Mouse (Mus musculus) spleen, postnatal 4 days (tissue): Measurements from ENCODE around the gene Hacd2.

Experiments
- DNase-seq, 2 experiments: peaks; one replicate each; pipeline ENCODE4 v3.0.0; 2022; ENCODE audit warnings: low spot score in 2 of 2

Hacd2 gene

GRCm38 (mm10) chr16:35055194-35055506 is 32.9 kb downstream of the Hacd2 start:
- DNase-seq: no peak

- DNase-seq: no peak
These were observed 33.6 kb downstream of the Hacd2 start for GRCm38 (mm10) chr16:35055861-35056260.

DNA sequence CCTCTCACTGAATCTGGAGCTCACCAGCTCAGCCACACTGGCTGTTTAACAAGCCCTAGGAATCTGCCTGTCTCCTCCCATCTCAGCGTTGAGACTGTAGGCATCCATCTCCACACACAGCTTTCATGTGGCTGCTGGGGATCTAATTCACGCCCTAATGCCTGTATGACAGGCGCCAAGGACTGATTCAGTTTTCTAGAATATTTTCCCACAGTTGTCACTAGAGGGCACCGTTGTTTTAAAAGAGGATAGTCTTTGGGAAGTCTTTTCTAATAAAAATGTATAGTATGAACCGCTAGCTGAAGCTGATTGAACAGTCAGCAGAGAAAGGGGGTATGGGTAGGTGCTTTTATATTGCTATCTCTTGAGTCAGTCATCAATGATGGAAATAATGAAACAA is 34.1 kb downstream of the Hacd2 start:
- no peak for DNase-seq

DNA sequence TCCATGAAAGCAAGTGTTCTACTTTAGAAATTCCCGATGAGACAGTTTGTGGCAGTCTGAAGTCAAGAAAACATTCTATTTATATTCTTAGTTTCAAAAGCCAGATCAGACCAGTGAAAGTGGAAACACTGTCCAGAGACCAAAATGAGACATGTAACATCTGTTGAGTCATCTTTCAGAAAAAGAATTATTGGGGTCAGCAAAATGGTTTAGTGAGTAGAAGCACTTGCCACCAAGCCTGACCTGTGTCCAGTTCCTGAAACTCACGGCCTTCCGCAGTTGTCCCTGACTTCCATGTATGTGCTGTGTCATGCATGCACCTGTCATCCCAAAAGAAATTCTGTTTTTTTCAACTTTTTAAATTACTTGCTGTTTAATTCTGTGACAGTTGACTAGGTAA is 34.6 kb downstream of the Hacd2 start:
- DNase-seq: no peak

GRCm38 (mm10) chr16:35061017-35061416 is 38.8 kb downstream of the Hacd2 start:
- no peak for DNase-seq

- DNase-seq: no peak
These were observed 43.5 kb downstream of the Hacd2 start for GRCm38 (mm10) chr16:35065724-35066123.

DNA sequence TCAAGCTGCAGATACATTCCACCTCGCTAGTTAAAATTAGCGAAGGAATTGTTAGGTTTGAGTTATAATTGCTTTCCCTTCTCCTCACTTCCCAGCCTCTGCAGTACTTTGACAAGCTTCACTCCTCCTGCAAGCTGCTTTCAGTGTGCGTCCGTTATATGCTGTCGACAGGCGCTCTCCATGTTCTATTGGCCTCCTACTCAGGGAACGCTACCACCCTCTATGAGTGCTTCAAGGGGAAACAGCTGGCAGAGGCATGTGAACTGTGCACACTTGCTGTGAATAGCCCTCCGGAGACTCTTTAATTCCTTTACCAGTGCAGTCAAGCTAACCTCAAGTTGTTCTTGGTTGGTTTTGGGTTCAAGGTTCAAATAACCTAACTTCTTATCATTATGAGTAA is 44.9 kb downstream of the Hacd2 start:
- no peak for DNase-seq

GRCm38 (mm10) chr16:35067631-35068030 is 45.4 kb downstream of the Hacd2 start:
- DNase-seq: no peak

GRCm38 (mm10) chr16:35068886-35069285 is 46.7 kb downstream of the Hacd2 start:
- no peak for DNase-seq

DNA sequence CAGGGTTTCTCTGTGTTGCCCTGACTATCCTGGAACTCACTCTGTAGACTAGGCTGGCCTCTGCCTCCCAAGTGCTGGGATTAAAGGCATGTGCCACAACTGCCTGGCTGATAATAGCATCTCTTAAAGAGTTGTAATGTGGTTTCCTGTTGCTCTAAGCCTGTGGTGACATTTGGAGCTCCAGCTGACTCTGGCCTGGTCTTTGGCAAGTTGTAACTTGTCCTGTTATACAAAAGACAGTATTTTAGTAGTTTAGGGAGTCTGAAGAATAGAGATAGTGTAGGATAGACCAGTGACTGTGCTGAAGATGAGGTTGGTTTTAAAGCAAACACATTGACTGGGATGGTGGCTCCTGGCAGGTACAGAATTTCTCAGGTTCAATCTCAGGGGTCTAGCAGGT is 52.2 kb downstream of the Hacd2 start:
- DNase-seq: no peak

DNA sequence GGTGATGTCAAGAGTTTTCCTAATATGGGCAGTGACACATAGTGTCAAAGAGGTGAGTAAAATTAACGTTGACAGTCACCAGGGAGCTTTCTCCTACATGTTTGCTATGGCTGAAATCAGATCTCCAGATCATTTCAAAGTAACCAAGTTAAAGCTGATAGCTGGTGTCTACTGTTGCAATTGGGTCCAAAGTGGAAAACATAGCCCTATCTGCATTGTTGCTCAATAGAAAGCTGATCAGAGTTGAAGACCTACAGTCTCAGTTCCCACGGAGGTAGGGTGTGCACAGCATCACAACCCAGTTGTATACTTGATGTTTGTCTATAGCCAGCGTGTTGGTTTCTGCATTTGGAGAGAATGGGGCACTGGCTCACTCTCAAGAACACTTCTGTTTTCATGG is 53.4 kb downstream of the Hacd2 start:
- no peak for DNase-seq

DNA sequence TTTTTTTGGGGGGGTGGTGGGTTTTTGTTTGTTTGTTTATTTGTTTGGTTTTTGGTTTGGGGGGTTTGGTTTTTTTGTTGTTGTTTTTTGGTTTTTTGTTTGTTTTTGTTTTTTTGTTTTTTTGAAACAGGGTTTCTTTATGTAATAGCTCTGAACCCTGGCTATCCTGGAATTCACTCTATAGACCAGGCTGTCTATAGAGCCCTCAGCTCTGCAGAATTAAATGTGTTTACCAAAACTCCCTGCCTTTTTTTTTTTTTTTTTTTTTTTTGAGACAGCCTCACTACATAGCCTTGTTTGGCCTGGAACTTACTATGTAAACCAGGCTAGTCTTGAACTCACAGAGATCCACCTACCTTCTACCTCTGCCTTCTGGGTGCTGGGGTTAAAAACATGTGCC is 71.3 kb downstream of the Hacd2 start:
- DNase-seq: no peak

DNA sequence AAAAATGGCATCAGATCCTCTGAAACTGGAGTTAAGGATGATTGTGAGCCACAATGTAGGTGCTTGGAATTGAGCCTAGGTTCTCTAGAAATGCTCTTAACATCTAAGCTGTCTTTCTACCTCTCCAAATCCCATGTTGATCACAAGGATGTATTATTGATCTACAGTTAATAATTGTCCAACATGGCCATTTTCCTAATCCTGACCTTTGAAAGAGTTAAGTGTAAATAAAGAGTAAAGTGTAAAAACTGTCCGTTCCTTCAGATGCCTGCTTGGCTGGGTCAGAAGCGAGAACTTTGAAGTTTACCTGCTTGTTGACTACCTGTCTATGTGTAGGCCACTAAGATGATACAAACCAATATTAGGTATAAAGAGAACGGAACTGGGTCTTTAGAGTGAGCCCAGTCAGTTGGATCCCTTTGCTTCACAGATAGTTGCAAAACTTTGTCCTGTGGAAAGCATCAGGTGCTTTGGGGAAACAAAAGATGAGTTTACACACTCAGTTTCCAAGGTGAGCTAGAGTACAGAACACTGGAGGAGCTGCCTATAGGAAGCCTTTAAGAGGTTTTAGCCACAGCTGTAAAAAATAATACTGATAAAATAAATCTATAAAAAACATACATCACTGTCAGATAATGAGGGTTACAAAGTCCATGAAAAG is 75.8 kb downstream of the Hacd2 start:
- no peak for DNase-seq

GRCm38 (mm10) chr16:35101751-35102420 is 79.7 kb downstream of the Hacd2 start:
- no peak for DNase-seq

- DNase-seq: no peak
These were observed 80.8 kb downstream of the Hacd2 start for GRCm38 (mm10) chr16:35102866-35103620.

- DNase-seq: no peak
These were observed 85.8 kb downstream of the Hacd2 start for GRCm38 (mm10) chr16:35107985-35108384.

DNA sequence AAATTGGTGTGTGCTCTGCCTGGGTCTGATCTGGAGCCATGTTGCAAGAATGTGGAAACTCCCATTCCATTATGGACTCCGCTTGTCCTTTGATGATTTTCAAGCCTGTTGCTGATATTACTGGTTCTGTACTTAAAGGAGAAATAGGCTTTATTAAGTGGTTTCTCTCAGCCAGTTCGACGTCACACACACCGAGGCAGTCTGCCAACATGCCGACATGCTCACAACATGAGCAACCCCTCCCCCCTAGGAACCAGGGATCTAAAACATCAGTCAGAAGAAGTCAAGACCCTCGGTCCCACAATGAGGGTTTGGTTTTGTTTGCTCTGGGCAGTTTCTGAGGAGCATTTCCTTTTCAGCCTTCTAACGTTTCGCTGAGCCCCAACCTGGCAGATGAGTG is 86.9 kb downstream of the Hacd2 start:
- DNase-seq: no peak

DNA sequence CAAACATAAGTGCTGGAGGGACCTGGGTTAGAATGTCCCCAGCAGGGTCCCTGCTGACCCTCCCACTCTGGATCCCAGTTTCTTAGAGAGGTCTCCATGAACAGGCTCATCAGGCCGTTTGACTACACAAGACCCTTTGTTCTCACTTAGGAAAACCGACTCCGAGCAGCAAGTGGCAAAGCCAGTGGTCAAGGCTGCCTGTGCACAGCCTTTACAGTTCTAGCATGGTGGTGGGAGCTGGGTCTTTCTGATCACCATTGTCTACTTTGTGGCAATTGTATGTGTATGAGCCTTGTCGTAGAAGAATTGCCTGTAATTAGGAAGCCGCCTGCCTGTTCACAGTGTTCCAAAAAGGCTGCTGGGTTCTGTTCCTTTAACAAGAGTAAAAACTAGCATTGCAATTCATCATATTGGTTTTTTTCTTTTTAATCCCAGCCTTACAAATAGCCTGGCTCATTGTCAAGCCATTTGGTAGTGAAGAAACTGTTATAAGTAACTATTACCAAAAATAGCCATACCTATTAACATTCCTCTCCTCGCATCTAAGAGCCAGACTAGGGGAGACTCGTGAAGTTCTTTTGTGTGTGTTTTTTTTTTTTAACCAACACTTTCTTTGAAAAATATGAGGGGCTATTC is 87.5 kb downstream of the Hacd2 start:
- no peak for DNase-seq

DNA sequence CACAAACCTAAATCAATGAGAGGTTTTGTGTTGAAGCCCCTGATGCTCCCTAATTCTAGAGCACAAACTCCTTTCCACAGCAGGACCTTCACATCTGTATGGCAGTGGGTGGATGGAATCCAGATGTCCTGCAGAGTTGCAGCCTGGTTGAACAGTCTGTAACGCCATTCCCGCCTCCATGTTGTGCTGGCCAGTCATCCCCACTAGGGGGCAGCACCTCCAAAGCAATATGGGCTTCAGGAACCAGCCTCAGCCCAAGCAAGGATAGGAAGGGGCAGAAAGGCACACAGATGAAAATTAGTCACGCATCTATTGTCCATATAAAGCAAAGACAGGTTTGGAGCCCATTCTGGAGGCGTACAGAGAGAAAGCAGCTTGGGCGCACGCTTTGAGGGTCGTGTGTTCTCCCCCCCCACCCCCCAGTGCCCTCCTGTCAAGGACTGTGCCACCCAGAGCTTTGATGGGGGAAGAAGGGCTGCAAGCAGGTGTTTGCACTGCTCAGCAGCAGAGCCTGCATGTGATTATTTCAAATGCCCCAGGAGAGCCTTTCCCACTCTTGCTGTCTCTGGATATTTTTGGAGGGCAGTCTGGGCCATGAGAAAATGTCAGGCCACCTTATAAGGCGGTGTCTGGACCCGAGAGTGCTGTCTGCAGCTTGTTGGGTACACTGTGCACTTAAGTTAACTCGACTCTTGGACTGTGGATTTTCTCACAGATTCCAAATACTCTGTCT is 88.3 kb downstream of the Hacd2 start:
- DNase-seq: peak; percentile 65 to 86

- no peak for DNase-seq
These were observed 89.0 kb downstream of the Hacd2 start for GRCm38 (mm10) chr16:35111143-35111620.

DNA sequence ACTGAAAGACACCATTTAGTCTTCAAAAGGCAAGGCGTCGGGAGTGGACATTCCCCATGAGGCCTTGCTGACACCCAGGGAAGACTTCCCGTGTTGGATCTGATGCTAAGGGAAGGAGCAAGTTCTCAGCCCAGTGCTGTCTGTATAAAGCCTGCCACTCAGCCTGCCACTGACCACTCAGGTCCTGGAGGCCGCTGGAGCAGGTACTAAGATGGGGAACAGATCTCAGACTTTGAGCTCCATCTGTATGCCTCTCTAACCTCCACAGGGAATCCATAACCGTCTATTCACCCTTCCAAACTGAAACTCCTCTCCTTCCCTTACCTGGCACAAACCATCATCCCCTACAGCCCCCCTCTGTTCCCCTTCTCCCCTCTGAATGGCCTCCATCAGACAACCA is 91.3 kb downstream of the Hacd2 start:
- DNase-seq: no peak
